Mouse (Mus musculus) neural tube, embryonic 15.5 days (tissue): ENCODE results near the gene Hes7. TPM values are rescaled to one million over a fixed set of nuclear protein-coding genes. Genes with fewer than 3 reads are reported as not detected.
"Not testable (repeated sequence)": the region's sequence is repeated elsewhere in the genome, so short reads cannot be mapped to it uniquely, and the experiment has no call there.

ENCODE experiments used
- ATAC-seq: fragments of 200-750 bp; cut with Nextera tagmentation; 2 replicates; pipeline ENCODE4 v1.8.0; 2017; ENCODE audit warnings: mild to moderate bottlenecking, moderate TSS enrichment, moderate library complexity; ENCODE audit not compliant: low FRiP score
- H3K27ac ChIP-seq: fragments of 300-500 bp; sonication (generic); replicated peaks from 2 replicates; pipeline ENCODE4 v1.5.1; 2015; ENCODE audit warnings: mild to moderate bottlenecking, inconsistent platforms
- H3K27me3 ChIP-seq: fragments of 300-500 bp; sonication (generic); replicated peaks from 2 replicates; pipeline ENCODE4 v1.6.1; 2015; ENCODE audit warnings: inconsistent platforms
- H3K36me3 ChIP-seq: fragments of 300-500 bp; sonication (generic); 2 replicates; pipeline ENCODE4 v1.6.1; 2015; ENCODE audit warnings: inconsistent platforms
- H3K4me1 ChIP-seq: fragments of 300-500 bp; sonication (generic); 2 replicates; pipeline ENCODE4 v1.6.1; 2015; ENCODE audit warnings: inconsistent platforms
- H3K4me2 ChIP-seq: fragments of 300-500 bp; sonication (generic); 2 replicates; pipeline ENCODE4 v1.6.1; 2015; ENCODE audit warnings: inconsistent platforms, mild to moderate bottlenecking, moderate library complexity
- H3K4me3 ChIP-seq: fragments of 300-500 bp; sonication (generic); replicated peaks from 2 replicates; pipeline ENCODE4 v1.5.1; 2015; ENCODE audit warnings: mild to moderate bottlenecking, inconsistent platforms
- H3K9ac ChIP-seq: fragments of 300-500 bp; sonication (generic); replicated peaks from 2 replicates; pipeline ENCODE4 v1.6.1; 2015; ENCODE audit warnings: mild to moderate bottlenecking, inconsistent platforms
- H3K9me3 ChIP-seq: fragments of 300-500 bp; sonication (generic); replicated peaks from 2 replicates; pipeline ENCODE4 v1.6.1; 2016; ENCODE audit warnings: inconsistent platforms
- WGBS: fragments of 180-500 bp; shearing (Covaris S2); methylation state at CpG from one replicate; pipeline ENCODE4 v1.1.7; 2015; ENCODE audit warnings: mixed read lengths; 5-methylcytosine and 5-hydroxymethylcytosine counted together
- polyA plus RNA-seq: library from polyadenylated mRNA; unstranded; fragments of >200 nt; fragmentation: Nextera tagmentation; extraction: Ambion mirVana; gene quantifications from 2 replicates; pipeline ENCODE4 v1.2.1, GENCODE M21; 2015

Gene Hes7
- polyA plus RNA-seq, 1 experiment from 2014 or later = 0.68 TPM

DNA sequence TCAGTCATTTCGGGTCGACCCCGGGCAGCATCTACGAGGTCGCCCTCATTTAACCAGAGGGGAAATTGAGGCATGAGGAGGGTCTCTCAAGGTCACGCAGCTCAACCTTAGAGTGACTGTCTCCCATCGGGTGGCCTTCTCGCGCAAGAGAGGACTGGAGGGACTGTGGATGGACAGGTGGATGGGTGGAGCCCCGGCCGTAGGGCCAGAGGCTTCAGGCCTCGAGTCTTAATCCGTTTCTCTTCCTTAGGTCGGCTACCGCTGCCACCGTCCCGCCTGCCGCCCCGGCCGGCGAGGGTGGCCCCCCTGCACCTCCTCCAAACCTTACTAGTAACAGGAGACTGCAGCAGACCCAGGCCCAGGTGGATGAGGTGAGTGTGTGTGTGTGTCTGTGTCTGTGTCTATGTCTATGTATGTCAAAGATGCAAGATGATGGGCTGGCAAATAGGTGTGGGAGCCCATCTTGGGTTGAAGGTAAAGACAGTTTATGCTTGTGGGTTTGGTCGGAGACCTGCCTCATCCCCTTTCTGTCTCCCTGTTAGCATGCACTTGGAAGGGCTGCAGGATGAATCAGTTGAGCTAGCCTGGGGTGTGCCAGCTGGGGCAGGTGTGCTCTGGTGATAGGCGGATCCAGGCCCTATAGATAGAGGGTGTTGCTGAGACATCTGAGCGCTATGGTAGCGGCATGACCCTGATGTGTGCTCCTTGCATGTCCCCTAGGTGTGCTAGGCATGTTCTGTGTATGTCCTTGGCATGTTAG lies 31.2 kb upstream of the Hes7 start:
- peak; percentile 17; the same call in 1 of the 2 replicates for ATAC-seq
- Histone ChIP-seq H3K27ac (peak overlapping the region; percentile 95), H3K4me3 (peak overlapping the region; percentile 72), H3K36me3 (peaks cover 29% of the 10 kb centered on the region), H3K4me1 (peaks cover 49% of the 10 kb centered on the region), H3K9ac (peak overlapping the region; percentile 100), H3K27me3 (no peaks in the 10 kb centered on the region), H3K4me2 (peak overlapping the region; percentile 94), H3K9me3 (no peaks in the 10 kb centered on the region)
- WGBS = 10% methylated on average over 25 of the region's 25 CpGs

- Histone ChIP-seq H3K4me2 (peak overlapping the region; percentile 94), H3K4me3 (peak overlapping the region; percentile 72), H3K27ac (peak overlapping the region; percentile 95), H3K36me3 (peaks cover 29% of the 10 kb centered on the region), H3K9me3 (no peaks in the 10 kb centered on the region), H3K4me1 (peaks cover 55% of the 10 kb centered on the region), H3K9ac (peak overlapping the region; percentile 100), H3K27me3 (no peaks in the 10 kb centered on the region)
- WGBS = 88% methylated on average over 12 of the region's 12 CpGs
- ATAC-seq = no peak
Measured at GRCm38 (mm10) chr11:69089616-69090290, 30.5 kb upstream of the Hes7 start.

DNA sequence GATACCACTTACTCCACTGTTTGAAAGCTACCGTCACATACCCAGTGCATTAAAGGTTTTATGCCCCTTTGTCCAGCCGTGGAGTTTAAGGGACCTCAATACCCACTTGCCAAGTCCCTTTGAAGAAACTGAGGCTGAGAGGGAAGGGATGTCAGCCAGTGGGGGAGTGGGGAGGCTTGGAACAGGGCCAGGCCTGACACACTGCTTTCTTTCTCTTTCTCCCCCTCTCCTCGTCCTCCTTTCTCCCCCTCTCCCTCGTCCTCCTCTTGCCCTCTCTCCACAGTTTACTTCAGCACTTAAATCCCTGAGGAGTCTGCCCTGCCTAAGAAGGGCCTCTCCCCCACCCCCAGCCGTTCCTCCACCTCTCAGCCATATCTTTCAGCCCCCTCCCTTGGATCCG lies 29.8 kb upstream of the Hes7 start:
- peak overlapping the region; percentile 94 for H3K4me2 ChIP-seq
- peak overlapping the region; percentile 72; the same call in 1 of the 2 replicates for H3K4me3 ChIP-seq
- peaks cover 29% of the 10 kb centered on the region for H3K36me3 ChIP-seq
- WGBS = 49% methylated on average over 6 of the region's 6 CpGs
- peak overlapping the region; percentile 100; the same call in 1 of the 2 replicates for H3K9ac ChIP-seq
- ATAC-seq = no peak
- H3K9me3 ChIP-seq = no peaks in the 10 kb centered on the region
- peak overlapping the region; percentile 95; the same call in 1 of the 2 replicates for H3K27ac ChIP-seq
- H3K4me1 ChIP-seq = peaks cover 57% of the 10 kb centered on the region
- no peaks in the 10 kb centered on the region for H3K27me3 ChIP-seq

GRCm38 (mm10) chr11:69091566-69092385 lies 28.4 kb upstream of the Hes7 start:
- 69% methylated on average over 7 of the region's 7 CpGs for WGBS
- H3K9ac ChIP-seq = no peak overlapping the region
- H3K4me2 ChIP-seq = no peak overlapping the region
- H3K9me3 ChIP-seq = no peaks in the 10 kb centered on the region
- H3K36me3 ChIP-seq = peaks cover 29% of the 10 kb centered on the region
- H3K27ac ChIP-seq = no peak overlapping the region
- H3K4me1 ChIP-seq = peaks cover 70% of the 10 kb centered on the region
- ATAC-seq = no peak
- H3K27me3 ChIP-seq = no peaks in the 10 kb centered on the region
- no peak overlapping the region for H3K4me3 ChIP-seq

- 2% methylated on average over 3 of the region's 3 CpGs for WGBS
- Histone ChIP-seq H3K27ac (no peak overlapping the region), H3K4me1 (peaks cover 73% of the 10 kb centered on the region), H3K36me3 (peaks cover 29% of the 10 kb centered on the region), H3K9me3 (no peaks in the 10 kb centered on the region), H3K27me3 (no peaks in the 10 kb centered on the region), H3K9ac (no peak overlapping the region), H3K4me3 (no peak overlapping the region), H3K4me2 (no peak overlapping the region)
- ATAC-seq = no peak
Measured at GRCm38 (mm10) chr11:69092386-69092751, 27.8 kb upstream of the Hes7 start.

- ATAC-seq = no peak
- H3K9ac ChIP-seq = no peak overlapping the region
- 88% methylated on average over 4 of the region's 4 CpGs for WGBS
- peaks cover 29% of the 10 kb centered on the region for H3K36me3 ChIP-seq
- H3K27me3 ChIP-seq = no peaks in the 10 kb centered on the region
- H3K4me2 ChIP-seq = no peak overlapping the region
- no peak overlapping the region for H3K27ac ChIP-seq
- no peak overlapping the region for H3K4me3 ChIP-seq
- H3K9me3 ChIP-seq = no peaks in the 10 kb centered on the region
- H3K4me1 ChIP-seq = peaks cover 73% of the 10 kb centered on the region
Measured at GRCm38 (mm10) chr11:69092871-69093270, 27.3 kb upstream of the Hes7 start.

DNA sequence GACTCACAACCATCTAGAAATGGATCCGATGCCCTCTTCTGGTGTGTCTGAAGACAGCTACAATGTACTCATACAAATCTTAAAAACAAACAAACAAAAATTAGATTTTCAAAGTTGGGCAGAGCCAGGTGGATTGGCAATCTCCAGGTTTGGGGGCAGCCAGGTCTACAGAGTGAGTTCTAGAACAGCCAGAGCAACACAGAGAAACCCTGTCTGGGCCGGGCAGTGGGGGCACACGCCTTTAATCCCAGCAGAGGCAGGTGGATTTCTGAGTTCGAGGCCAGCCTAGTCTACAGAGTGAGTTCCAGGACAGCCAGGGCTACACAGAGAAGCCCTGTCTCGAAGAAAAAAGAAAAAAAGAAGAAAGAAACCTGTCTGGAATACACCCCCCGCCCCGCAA lies 26.3 kb upstream of the Hes7 start:
- not testable (repeated sequence) for H3K9me3 ChIP-seq, H3K9ac ChIP-seq, H3K4me2 ChIP-seq, H3K27me3 ChIP-seq, H3K4me3 ChIP-seq, ATAC-seq
- Histone ChIP-seq H3K27ac (peak overlapping the region; percentile 91; the same call in 1 of the 2 replicates), H3K4me1 (peaks cover 79% of the 10 kb centered on the region), H3K36me3 (peaks cover 29% of the 10 kb centered on the region)
- 87% methylated on average over 7 of the region's 7 CpGs for WGBS

- Histone ChIP-seq H3K9ac (peak within 1 kb of the TSS; percentile 46), H3K9me3 (no peaks in the 10 kb centered on the region)
- peak; percentile 94 for ATAC-seq
Measured at GRCm38 (mm10) chr11:69094697-69095429, 25.3 kb upstream of the Hes7 start, which contains the start of gene Per1. TSS of gene Per1 (plus strand) at chr11:69095217.

DNA sequence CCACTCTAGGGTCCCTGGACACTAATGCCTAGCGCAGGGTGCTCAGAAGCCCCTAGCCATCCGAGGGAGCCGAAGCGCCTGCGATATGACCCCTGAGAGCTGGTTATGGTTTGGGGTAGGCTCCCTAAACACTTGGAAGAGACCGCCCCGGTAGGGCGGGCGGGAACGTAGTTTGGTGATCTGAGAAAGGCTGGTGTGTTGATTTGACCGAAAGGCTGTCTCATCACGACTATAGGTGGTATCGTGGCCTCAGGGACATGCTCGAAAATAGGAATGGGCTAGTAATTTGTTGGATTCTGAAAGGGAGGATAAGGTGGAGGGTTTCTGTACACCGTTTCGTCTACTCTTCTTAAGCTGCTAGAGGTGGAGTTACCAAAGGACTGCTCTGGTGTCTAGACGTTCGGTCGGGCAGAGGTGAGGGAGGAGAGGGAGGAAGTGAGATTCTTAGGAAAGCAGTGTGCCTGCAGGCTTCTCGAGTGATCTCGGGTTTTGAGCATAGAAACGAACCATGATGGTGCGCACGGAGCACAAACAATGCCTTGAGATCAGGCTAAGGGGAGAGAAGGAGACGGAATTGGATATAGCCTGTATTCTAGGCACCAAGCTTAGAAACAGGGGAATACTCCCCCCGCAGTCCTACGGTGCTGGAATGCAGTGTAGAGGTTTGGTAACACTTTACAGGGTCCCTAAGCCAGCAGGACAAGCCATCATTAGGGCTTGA lies 24.5 kb upstream of the Hes7 start:
- Histone ChIP-seq H3K4me2 (peak overlapping the region; percentile 95), H3K9me3 (no peaks in the 10 kb centered on the region), H3K9ac (peak overlapping the region; percentile 46), H3K36me3 (peaks cover 21% of the 10 kb centered on the region), H3K4me3 (peak overlapping the region; percentile 50), H3K4me1 (peaks cover 79% of the 10 kb centered on the region), H3K27me3 (no peaks in the 10 kb centered on the region), H3K27ac (peak overlapping the region; percentile 81)
- WGBS = 2% methylated on average over 27 of the region's 27 CpGs
- ATAC-seq = no peak

More at GRCm38 (mm10) chr11:69094697-69095429, 25.3 kb upstream of the Hes7 start, which contains the start of gene Per1:
- Histone ChIP-seq H3K27me3 (no peaks in the 10 kb centered on the region), H3K27ac (peak within 1 kb of the TSS; percentile 91), H3K4me2 (peak within 1 kb of the TSS; percentile 95), H3K36me3 (peaks cover 26% of the 10 kb centered on the region), H3K4me3 (peak within 1 kb of the TSS; percentile 50), H3K4me1 (peaks cover 79% of the 10 kb centered on the region)
- under 1% methylated on average over 37 of the region's 37 CpGs for WGBS

- Histone ChIP-seq H3K27me3 (no peaks in the 10 kb centered on the region), H3K36me3 (peaks cover 20% of the 10 kb centered on the region), H3K9ac (peak overlapping the region; percentile 46), H3K4me2 (peak overlapping the region; percentile 95), H3K9me3 (no peaks in the 10 kb centered on the region), H3K4me3 (peak overlapping the region; percentile 50), H3K27ac (peak overlapping the region; percentile 84), H3K4me1 (peaks cover 78% of the 10 kb centered on the region)
- 15% methylated on average over 9 of the region's 9 CpGs for WGBS
- ATAC-seq = no peak
Measured at GRCm38 (mm10) chr11:69096360-69096986, 23.7 kb upstream of the Hes7 start.
